Mouse (Mus musculus) bone marrow, adult 2 months (tissue): ENCODE results near the gene Sh2d4b. TPM values are rescaled to one million over a fixed set of nuclear protein-coding genes. Genes with fewer than 3 reads are reported as not detected.

ENCODE experiments used
- H3K27ac ChIP-seq: fragments of 200-500 bp; 2 replicates; pipeline ENCODE4 v1.5.1; 2012; ENCODE audit warnings: low read depth, mild to moderate bottlenecking, control low read depth, inconsistent platforms, low read length; ENCODE audit not compliant: control insufficient read depth, poor library complexity, insufficient read depth
- H3K4me1 ChIP-seq: fragments of 200-500 bp; 2 replicates; pipeline ENCODE4 v1.6.1; 2011; ENCODE audit warnings: low read length; ENCODE audit not compliant: control insufficient read depth, insufficient read depth
- H3K4me3 ChIP-seq: fragments of 200-500 bp; replicated peaks from 2 replicates; pipeline ENCODE3; 2011; ENCODE audit warnings: mild to moderate bottlenecking, low read depth, low read length, control low read depth; ENCODE audit not compliant: control insufficient read depth
- CTCF ChIP-seq: fragments of 200-500 bp; IDR thresholded peaks from 2 replicates; pipeline ENCODE4 v1.5.1; 2011; ENCODE audit warnings: low read length, control low read depth; ENCODE audit not compliant: control insufficient read depth, insufficient read depth
- POLR2A ChIP-seq: fragments of 200-500 bp; IDR thresholded peaks from 2 replicates; pipeline ENCODE4 v1.6.1; 2011; ENCODE audit warnings: low read depth, mild to moderate bottlenecking, control low read depth, low read length, borderline replicate concordance; ENCODE audit not compliant: control insufficient read depth
- WGBS: fragments of 180-500 bp; shearing (Covaris S2); methylation state at CpG from one replicate; pipeline ENCODE4 v1.1.7; 2018; 5-methylcytosine and 5-hydroxymethylcytosine counted together
- polyA plus RNA-seq: library from polyadenylated mRNA; stranded (reverse); fragments of >200 nt; gene quantifications from 2 replicates; pipeline ENCODE4 v1.2.4, GENCODE M21; 2011; ENCODE audit warnings: low replicate concordance; ENCODE audit not compliant: missing spikeins, insufficient read depth, insufficient read length

The Sh2d4b gene
- polyA plus RNA-seq, 1 experiment, result 3.5 TPM

GRCm38 (mm10) chr14:40863022-40863421 is 30.0 kb downstream of the Sh2d4b start:
- Histone ChIP-seq H3K27ac (no peak overlapping the region), H3K4me1 (no peaks in the 10 kb centered on the region), H3K4me3 (no peak overlapping the region)
- no peak for TF ChIP-seq POLR2A
- no peak for TF ChIP-seq CTCF

GRCm38 (mm10) chr14:40852978-40853377 is 40.1 kb downstream of the Sh2d4b start:
- Histone ChIP-seq H3K4me3 (no peak overlapping the region), H3K4me1 (no peaks in the 10 kb centered on the region), H3K27ac (no peak overlapping the region)
- 66% methylated on average over 5 of the region's 5 CpGs for WGBS
- TF ChIP-seq CTCF (no peak), POLR2A (no peak)

GRCm38 (mm10) chr14:40837397-40837796 is 55.7 kb downstream of the Sh2d4b start:
- no peaks in the 10 kb centered on the region for H3K4me1 ChIP-seq
- H3K27ac ChIP-seq, result no peak overlapping the region
- TF ChIP-seq CTCF (no peak), POLR2A (no peak)
- no peak overlapping the region for H3K4me3 ChIP-seq

GRCm38 (mm10) chr14:40830505-40830904 is 62.6 kb downstream of the Sh2d4b start:
- Histone ChIP-seq H3K4me3 (no peak overlapping the region), H3K4me1 (no peaks in the 10 kb centered on the region), H3K27ac (no peak overlapping the region)
- TF ChIP-seq CTCF, result no peak
- no peak for TF ChIP-seq POLR2A
- WGBS, result 84% methylated on average over 9 of the region's 9 CpGs

- 82% methylated on average over 11 of the region's 11 CpGs for WGBS
- Histone ChIP-seq H3K4me3 (no peak overlapping the region), H3K27ac (no peak overlapping the region), H3K4me1 (no peaks in the 10 kb centered on the region)
- TF ChIP-seq POLR2A, result no peak
- TF ChIP-seq CTCF, result no peak
These were observed 63.0 kb downstream of the Sh2d4b start for GRCm38 (mm10) chr14:40830094-40830493.

GRCm38 (mm10) chr14:40818051-40818450 is 75.0 kb downstream of the Sh2d4b start:
- 13% methylated on average over 2 of the region's 2 CpGs for WGBS
- H3K4me1 ChIP-seq, result no peaks in the 10 kb centered on the region
- no peak for TF ChIP-seq CTCF
- TF ChIP-seq POLR2A, result no peak

GRCm38 (mm10) chr14:40816715-40817114 is 76.4 kb downstream of the Sh2d4b start:
- Histone ChIP-seq H3K4me3 (no peak overlapping the region), H3K27ac (no peak overlapping the region), H3K4me1 (no peaks in the 10 kb centered on the region)
- no peak for TF ChIP-seq CTCF
- TF ChIP-seq POLR2A, result no peak
- 82% methylated on average over 5 of the region's 5 CpGs for WGBS

More at GRCm38 (mm10) chr14:40818051-40818450, 75.0 kb downstream of the Sh2d4b start:
- Histone ChIP-seq H3K27ac (no peak overlapping the region), H3K4me3 (no peak overlapping the region)

GRCm38 (mm10) chr14:40791606-40792005 is 101.5 kb downstream of the Sh2d4b start:
- no peak for TF ChIP-seq CTCF
- TF ChIP-seq POLR2A, result no peak
- H3K4me1 ChIP-seq, result no peaks in the 10 kb centered on the region
- WGBS, result 40% methylated on average over 1 of the region's 1 CpGs

GRCm38 (mm10) chr14:40789110-40789509 is 104.0 kb downstream of the Sh2d4b start:
- TF ChIP-seq POLR2A, result no peak
- no peak for TF ChIP-seq CTCF
- Histone ChIP-seq H3K27ac (no peak overlapping the region), H3K4me3 (no peak overlapping the region), H3K4me1 (no peaks in the 10 kb centered on the region)
- WGBS, result 24% methylated on average over 3 of the region's 3 CpGs

More at GRCm38 (mm10) chr14:40791606-40792005, 101.5 kb downstream of the Sh2d4b start:
- H3K27ac ChIP-seq, result no peak overlapping the region
- H3K4me3 ChIP-seq, result no peak overlapping the region
